Mouse (Mus musculus) common myeloid progenitor, adult 5-6 weeks (primary cell): ENCODE results near the gene Lrmda. TPM values are rescaled to one million over a fixed set of nuclear protein-coding genes. Genes with fewer than 3 reads are reported as not detected.

ENCODE experiments used
- ATAC-seq: replicated peaks from 2 replicates; pipeline ENCODE4 v1.8.0; 2016; ENCODE audit warnings: low read depth, mild to moderate bottlenecking, moderate TSS enrichment, inconsistent platforms; ENCODE audit not compliant: poor library complexity, severe bottlenecking
- total RNA-seq: library from RNA; stranded (forward); fragments of 200-1000, 187-1606 nt; gene quantifications from 2 replicates; pipeline ENCODE4 v1.2.3, GENCODE M21; 2017

Gene Lrmda
- total RNA-seq, 1 experiment from 2014 or later = 13.2 TPM

- ATAC-seq = no peak
Measured at GRCm38 (mm10) chr14:22936701-22937100, 917.2 kb downstream of the Lrmda start.

GRCm38 (mm10) chr14:22940576-22940975, 921.1 kb downstream of the Lrmda start:
- ATAC-seq = no peak

- ATAC-seq = no peak
Measured at GRCm38 (mm10) chr14:22942569-22942968, 923.1 kb downstream of the Lrmda start.

GRCm38 (mm10) chr14:22949466-22949865, 930.0 kb downstream of the Lrmda start:
- ATAC-seq = no peak

- no peak for ATAC-seq
Measured at GRCm38 (mm10) chr14:22952981-22953380, 933.5 kb downstream of the Lrmda start.

- ATAC-seq = no peak
Measured at GRCm38 (mm10) chr14:22960166-22960565, 940.7 kb downstream of the Lrmda start.

- ATAC-seq = no peak
Measured at GRCm38 (mm10) chr14:22964796-22965660, 945.5 kb downstream of the Lrmda start.

GRCm38 (mm10) chr14:22968705-22969104, 949.2 kb downstream of the Lrmda start:
- ATAC-seq = no peak

- ATAC-seq = no peak
Measured at GRCm38 (mm10) chr14:22986736-22987135, 967.2 kb downstream of the Lrmda start.

GRCm38 (mm10) chr14:22988090-22988669, 968.7 kb downstream of the Lrmda start:
- peak; percentile 50; the same call in 1 of the 2 replicates for ATAC-seq

- ATAC-seq = no peak
Measured at GRCm38 (mm10) chr14:22995184-22995935, 975.8 kb downstream of the Lrmda start.

- no peak for ATAC-seq
Measured at GRCm38 (mm10) chr14:22998906-22999305, 979.4 kb downstream of the Lrmda start.

- 0 out of 2 replicates have a peak, but pooled peaks have one; percentile 47 for ATAC-seq
Measured at GRCm38 (mm10) chr14:23011989-23012388, 992.5 kb downstream of the Lrmda start.

GRCm38 (mm10) chr14:23014747-23015286, 995.3 kb downstream of the Lrmda start:
- ATAC-seq = no peak

- ATAC-seq = no peak
Measured at GRCm38 (mm10) chr14:23015321-23016067, 996.0 kb downstream of the Lrmda start.

- ATAC-seq = no peak
Measured at GRCm38 (mm10) chr14:23016068-23016611, 996.6 kb downstream of the Lrmda start.

GRCm38 (mm10) chr14:23041002-23041401, 1021.5 kb downstream of the Lrmda start:
- ATAC-seq = no peak

- peak; percentile 72; the same call in 1 of the 2 replicates for ATAC-seq
Measured at GRCm38 (mm10) chr14:23045322-23045721, 1025.8 kb downstream of the Lrmda start.

- ATAC-seq = 0 out of 2 replicates have a peak, but pooled peaks have one; percentile 59
Measured at GRCm38 (mm10) chr14:23046330-23046729, 1026.8 kb downstream of the Lrmda start.
